Mouse (Mus musculus) ES-E14 (cell line): ENCODE measurements around the gene Cbr2. TPM values are rescaled to one million over a fixed set of nuclear protein-coding genes. Genes with fewer than 3 reads are reported as not detected.
"Not testable (repeated sequence)": the region's sequence is repeated elsewhere in the genome, so short reads cannot be mapped to it uniquely, and the experiment has no call there.

Source experiments
- DNase-seq: peaks from one replicate; pipeline ENCODE4 v3.0.0-alpha.2; 2013; ENCODE audit warnings: low read depth, low spot score
- H3K27ac ChIP-seq: 2 replicates; pipeline ENCODE4 v1.5.1; 2012; ENCODE audit warnings: low read depth, mild to moderate bottlenecking, low read length, moderate library complexity, mixed read lengths; ENCODE audit not compliant: poor library complexity, insufficient read depth, severe bottlenecking
- H3K36me3 ChIP-seq: 2 replicates; pipeline ENCODE4 v1.6.1; 2012; ENCODE audit warnings: mild to moderate bottlenecking, low read length, moderate library complexity, mixed read lengths; ENCODE audit not compliant: control insufficient read depth, poor library complexity, insufficient read depth, severe bottlenecking
- H3K4me1 ChIP-seq, 2 experiments: fragments of 150-350 bp in 1 of 2; sonication (generic) in 1 of 2; 2 replicates each; pipeline ENCODE4 v1.6.1; 2012; ENCODE audit warnings: low read length in 2 of 2, mild to moderate bottlenecking in 1 of 2, mixed read lengths in 1 of 2; ENCODE audit not compliant: control insufficient read depth in 2 of 2, insufficient read depth in 2 of 2, poor library complexity in 1 of 2
- H3K4me3 ChIP-seq, 2 experiments: fragments of 150-350 bp in 1 of 2; sonication (generic) in 1 of 2; 2 replicates each; pipeline ENCODE4 v1.5.1; 2012; ENCODE audit warnings: low read length in 2 of 2, low read depth in 1 of 2, mild to moderate bottlenecking in 1 of 2, mixed read lengths in 1 of 2; ENCODE audit not compliant: insufficient read depth in 1 of 2, poor library complexity in 1 of 2, severe bottlenecking in 1 of 2
- H3K9ac ChIP-seq: 2 replicates; pipeline ENCODE4 v1.6.1; 2012; ENCODE audit warnings: low read depth, mild to moderate bottlenecking, low read length, mixed read lengths; ENCODE audit not compliant: poor library complexity, insufficient read depth, severe bottlenecking
- H3K9me3 ChIP-seq: fragments of 150-350 bp; sonication (generic); 2 replicates; pipeline ENCODE4 v1.6.1; 2012; ENCODE audit warnings: low read depth, mild to moderate bottlenecking, low read length; ENCODE audit not compliant: control insufficient read depth, insufficient read depth
- CHD2 ChIP-seq: IDR thresholded peaks from 2 replicates; pipeline ENCODE4 v1.6.1; 2014; ENCODE audit warnings: mild to moderate bottlenecking, low read depth, low read length, inconsistent platforms
- HCFC1 ChIP-seq: IDR thresholded peaks from 2 replicates; pipeline ENCODE4 v1.6.1; 2012; ENCODE audit warnings: low read length, inconsistent platforms, borderline replicate concordance; ENCODE audit not compliant: insufficient read depth
- MAFK ChIP-seq: IDR thresholded peaks from 2 replicates; pipeline ENCODE4 v1.6.1; 2014; ENCODE audit warnings: mild to moderate bottlenecking, low read depth, low read length, inconsistent platforms; ENCODE audit not compliant: insufficient read depth
- ZC3H11A ChIP-seq: IDR thresholded peaks from 2 replicates; pipeline ENCODE4 v1.6.1; 2012; ENCODE audit warnings: low read depth, mild to moderate bottlenecking, inconsistent platforms, low read length, borderline replicate concordance
- ZNF384 ChIP-seq: IDR thresholded peaks from 2 replicates; pipeline ENCODE4 v1.6.1; 2012; ENCODE audit warnings: low read depth, low read length, inconsistent platforms
- in situ Hi-C, 2 experiments: fragments of 600-800 bp; cut with MboI; formaldehyde crosslinking; loops; one replicate each; pipeline ENCODE4 v1.15.1; 2025; ENCODE audit warnings: low sequenced_read_pairs in 2 of 2, inconsistent platforms in 1 of 2; ENCODE audit not compliant: unreplicated experiment in 2 of 2
- total RNA-seq: library from RNA; depleted of rRNA; stranded (reverse); fragments of 300-350 nt; gene quantifications from 2 replicates; pipeline ENCODE4 v1.2.3, GENCODE M21; 2012

Cbr2 gene
- total RNA-seq, 1 experiment, result not detected

- Histone ChIP-seq H3K36me3 (no peaks in the 10 kb centered on the region), H3K27ac (no peak overlapping the region), H3K9me3 (no peaks in the 10 kb centered on the region), H3K4me3 (no peak overlapping the region), H3K9ac (no peak overlapping the region), H3K4me1 (peaks cover 3 to 10% of the 10 kb centered on the region in 2 experiments; a peak in 1 of 4 replicates)
- in situ Hi-C loops, result no loop called here
- no peak for DNase-seq
- TF ChIP-seq ZC3H11A, result no peak
Measured at GRCm38 (mm10) chr11:120733521-120733920, 1.6 kb upstream of the Cbr2 start.

GRCm38 (mm10) chr11:120731395-120731794 lies 519 bp downstream of the Cbr2 start:
- H3K27ac ChIP-seq, result no peak overlapping the region
- in situ Hi-C loops, result no loop called here
- H3K36me3 ChIP-seq, result no peaks in the 10 kb centered on the region
- H3K9me3 ChIP-seq, result no peaks in the 10 kb centered on the region
- H3K4me3 ChIP-seq, result no peak overlapping the region
- DNase-seq, result no peak
- H3K9ac ChIP-seq, result no peak overlapping the region
- H3K4me1 ChIP-seq, result peaks cover 3 to 8% of the 10 kb centered on the region in 2 experiments; a peak in 1 of 4 replicates
- no peak for TF ChIP-seq HCFC1

- Histone ChIP-seq H3K4me3 (no peak overlapping the region), H3K4me1 (peaks cover 3 to 11% of the 10 kb centered on the region in 2 experiments; a peak in 1 of 4 replicates), H3K36me3 (peaks cover 7% of the 10 kb centered on the region), H3K27ac (no peak overlapping the region), H3K9me3 (no peaks in the 10 kb centered on the region), H3K9ac (no peak overlapping the region)
- TF ChIP-seq ZNF384 (no peak), MAFK (no peak), HCFC1 (no peak), CHD2 (no peak), ZC3H11A (no peak)
- in situ Hi-C loops, result no loop called here
- DNase-seq, result no peak
Measured at GRCm38 (mm10) chr11:120730331-120730870, 1.5 kb downstream of the Cbr2 start.

GRCm38 (mm10) chr11:120729432-120730050 lies 2.4 kb downstream of the Cbr2 start:
- H3K27ac ChIP-seq, result not testable (repeated sequence)

GRCm38 (mm10) chr11:120728530-120729240 lies 3.2 kb downstream of the Cbr2 start:
- H3K4me3 ChIP-seq, result peak overlapping the region; percentile 4 to 47; a peak in 2 of 4 replicates
- H3K9me3 ChIP-seq, result no peaks in the 10 kb centered on the region
- 0 out of 2 replicates have a peak overlapping the region, but pooled peaks have one; percentile 2 for H3K9ac ChIP-seq
- TF ChIP-seq ZNF384, result no peak
- TF ChIP-seq MAFK, result no peak
- no peak for TF ChIP-seq ZC3H11A
- no peak for TF ChIP-seq HCFC1
- TF ChIP-seq CHD2, result no peak
- no peak for DNase-seq
- no peak overlapping the region for H3K27ac ChIP-seq
- in situ Hi-C loops, result loop anchor here in 1 of 2 experiments (5.0 kb wide), 1 partner anchor 49 kb away; no protein-coding TSS in a partner anchor
- H3K36me3 ChIP-seq, result peaks cover 12% of the 10 kb centered on the region
- peaks cover 3 to 11% of the 10 kb centered on the region in 2 experiments; a peak in 1 of 4 replicates for H3K4me1 ChIP-seq

More at GRCm38 (mm10) chr11:120729432-120730050, 2.4 kb downstream of the Cbr2 start:
- not testable (repeated sequence) for H3K9me3 ChIP-seq, DNase-seq, H3K9ac ChIP-seq
- in situ Hi-C loops, result loop anchor here in 1 of 2 experiments (5.0 kb wide), 1 partner anchor 48 kb away; no protein-coding TSS in a partner anchor
- peaks cover 12% of the 10 kb centered on the region for H3K36me3 ChIP-seq
- peak overlapping the region; percentile 4 to 47; a peak in 3 of 4 replicates for H3K4me3 ChIP-seq
- peaks cover 3 to 11% of the 10 kb centered on the region in 2 experiments; a peak in 1 of 4 replicates for H3K4me1 ChIP-seq
